Mouse (Mus musculus) layer of hippocampus, postnatal 25 days (tissue): ENCODE data around the gene Mettl7a3. TPM values are rescaled to one million over a fixed set of nuclear protein-coding genes. Genes with fewer than 3 reads are reported as not detected.
"Not testable (repeated sequence)": the region's sequence is repeated elsewhere in the genome, so short reads cannot be mapped to it uniquely, and the experiment has no call there.

Experiments
- DNase-seq, 2 experiments: peaks; one replicate each; pipeline ENCODE4 v3.0.0; 2022; ENCODE audit warnings: mixed read lengths in 2 of 2, low spot score in 1 of 2; ENCODE audit errors: extremely low spot score in 1 of 2
- total RNA-seq, 2 experiments: library from RNA; stranded (reverse); gene quantifications; 2 replicates each; pipeline ENCODE4 v1.2.3; 2021

The Mettl7a3 gene
- total RNA-seq, 2 experiments from 2014 or later: 0.23 to 0.32 TPM

DNA sequence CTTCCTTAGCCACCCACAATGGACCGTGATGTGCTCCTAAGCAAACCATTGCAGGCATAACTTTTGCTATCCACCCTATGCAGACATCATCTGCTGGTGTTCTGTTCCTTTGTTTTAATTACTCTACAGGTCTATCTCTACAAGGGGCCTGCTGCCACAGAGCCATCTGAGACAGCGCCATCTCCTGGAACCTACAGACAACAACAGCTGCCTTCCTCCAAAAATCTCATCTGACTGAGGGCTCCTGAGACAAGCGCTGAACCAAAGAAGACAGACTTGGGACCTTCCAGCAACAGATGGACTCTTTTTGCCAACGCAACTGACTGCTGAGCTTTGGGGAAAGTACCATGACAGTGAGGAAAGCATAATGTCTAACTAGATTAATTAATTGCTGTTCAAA, 6.6 kb upstream of the Mettl7a3 start:
- DNase-seq: not testable (repeated sequence)

DNA sequence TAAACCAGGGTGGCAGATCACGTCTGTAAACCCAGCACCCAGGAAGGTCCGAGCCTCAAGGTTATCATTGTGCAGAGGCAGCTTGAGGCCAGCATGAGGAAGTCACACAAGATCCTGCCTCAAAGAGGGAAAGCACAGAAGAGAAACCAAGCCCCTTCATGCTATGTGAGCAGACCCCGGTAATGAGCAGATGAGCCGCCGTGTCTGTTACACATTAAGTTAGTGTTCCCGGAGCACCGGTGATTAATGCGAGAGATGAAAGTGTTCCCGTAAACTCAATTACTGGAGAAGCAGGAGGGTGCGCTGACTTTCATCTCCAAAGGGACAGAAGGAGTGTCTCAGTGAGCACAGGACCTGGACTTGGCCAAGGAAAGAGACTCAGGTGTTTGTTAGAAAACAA, 5.4 kb upstream of the Mettl7a3 start:
- DNase-seq: not testable (repeated sequence)

DNA sequence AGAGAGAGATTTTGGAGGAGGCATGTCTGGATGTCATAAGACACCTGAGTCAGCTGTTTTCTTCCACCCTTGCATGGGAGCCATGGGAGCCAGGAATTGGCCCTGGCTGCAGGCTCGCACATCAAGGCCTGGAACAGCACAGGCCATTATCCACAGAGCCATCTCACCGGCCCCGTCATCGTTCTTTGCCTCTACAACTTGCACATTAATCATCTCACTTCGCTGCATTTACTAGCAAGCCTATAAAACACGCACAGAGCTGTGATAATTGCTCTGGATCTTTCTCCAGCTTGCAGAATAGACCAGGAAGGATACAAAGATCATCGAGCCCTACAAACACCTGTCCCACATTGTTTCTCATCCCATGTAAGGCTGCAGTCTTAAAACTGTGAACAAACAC, 4.0 kb upstream of the Mettl7a3 start:
- no peak for DNase-seq

- DNase-seq: not testable (repeated sequence)
These were observed 2.4 kb upstream of the Mettl7a3 start for GRCm38 (mm10) chr15:100332077-100332961.

GRCm38 (mm10) chr15:100337328-100337727, 2.6 kb downstream of the Mettl7a3 start:
- not testable (repeated sequence) for DNase-seq

DNA sequence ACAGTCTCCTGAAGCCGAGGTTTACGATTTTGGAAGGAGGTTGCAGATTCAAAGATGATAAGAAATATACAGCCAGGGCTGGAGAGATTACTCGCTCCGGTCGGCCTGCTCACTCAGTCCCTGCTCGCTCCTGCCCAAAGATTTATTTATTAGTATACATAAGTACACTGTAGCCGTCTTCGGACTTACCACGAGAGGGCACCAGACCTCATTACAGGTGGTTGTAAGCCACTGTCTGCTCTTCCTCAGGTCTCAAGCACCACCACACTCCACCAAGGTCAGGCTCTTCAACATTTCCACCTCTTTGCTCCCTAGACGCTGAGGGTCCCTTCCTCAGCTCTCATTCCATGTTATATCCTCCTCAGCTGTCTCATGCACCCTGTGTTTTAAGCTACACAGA, 3.1 kb downstream of the Mettl7a3 start:
- peak in 1 of 2 experiments; percentile 49 for DNase-seq

- not testable (repeated sequence) for DNase-seq
These were observed 6.7 kb downstream of the Mettl7a3 start for GRCm38 (mm10) chr15:100341314-100341980.

DNA sequence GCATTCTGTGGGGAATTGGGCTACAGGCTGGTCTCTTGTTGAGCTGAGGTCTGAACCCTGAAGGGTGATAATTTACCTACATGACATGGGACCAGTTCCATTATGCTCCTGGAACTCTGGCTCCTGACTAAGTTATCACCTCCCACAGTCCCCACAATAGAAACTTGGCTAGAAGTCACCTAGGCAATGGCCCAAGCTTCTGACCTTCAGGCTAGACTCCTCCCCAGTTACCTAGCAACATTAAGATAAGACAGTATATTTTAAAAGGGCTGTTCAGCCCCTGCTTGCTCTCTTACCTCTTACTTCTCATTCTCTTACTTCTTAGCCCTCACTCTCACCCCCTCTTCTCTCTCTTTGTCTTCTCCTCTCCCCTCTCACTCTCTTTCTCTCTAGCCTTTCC, 10.8 kb downstream of the Mettl7a3 start:
- no peak for DNase-seq

DNA sequence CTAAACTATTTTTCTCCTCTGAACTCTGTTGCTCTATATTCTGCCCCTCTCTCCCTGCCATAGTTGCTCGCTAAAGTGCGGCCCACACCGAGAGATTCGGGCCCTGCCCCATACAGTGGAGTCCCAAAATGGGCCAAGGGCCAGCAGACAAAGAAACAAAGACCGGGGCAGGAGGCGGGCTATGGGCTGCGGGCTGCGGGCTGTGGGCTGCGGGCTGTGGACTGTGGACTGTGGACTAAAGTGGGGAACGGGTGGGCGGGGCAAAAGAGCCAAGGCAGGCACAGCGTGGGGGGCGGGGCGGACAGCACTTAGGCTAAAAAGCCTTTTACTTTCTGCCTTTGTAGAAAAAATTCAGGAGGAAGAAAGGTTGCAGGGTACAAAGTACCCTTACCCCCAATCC, 12.0 kb downstream of the Mettl7a3 start:
- no peak for DNase-seq

- DNase-seq: no peak
These were observed 14.8 kb downstream of the Mettl7a3 start for GRCm38 (mm10) chr15:100349496-100349895.

- DNase-seq: no peak
These were observed 16.9 kb downstream of the Mettl7a3 start for GRCm38 (mm10) chr15:100351501-100352060.

GRCm38 (mm10) chr15:100352711-100353250, 18.1 kb downstream of the Mettl7a3 start, which contains the start of the genes Methig1 and Mettl7a2:
Gene Methig1 (plus strand): TSS chr15:100353149.
Gene Mettl7a2 (plus strand): TSS chr15:100353200.
- DNase-seq: no peak

GRCm38 (mm10) chr15:100353399-100353798, 18.7 kb downstream of the Mettl7a3 start:
- not testable (repeated sequence) for DNase-seq

GRCm38 (mm10) chr15:100355876-100356275, 21.1 kb downstream of the Mettl7a3 start:
- no peak for DNase-seq

DNA sequence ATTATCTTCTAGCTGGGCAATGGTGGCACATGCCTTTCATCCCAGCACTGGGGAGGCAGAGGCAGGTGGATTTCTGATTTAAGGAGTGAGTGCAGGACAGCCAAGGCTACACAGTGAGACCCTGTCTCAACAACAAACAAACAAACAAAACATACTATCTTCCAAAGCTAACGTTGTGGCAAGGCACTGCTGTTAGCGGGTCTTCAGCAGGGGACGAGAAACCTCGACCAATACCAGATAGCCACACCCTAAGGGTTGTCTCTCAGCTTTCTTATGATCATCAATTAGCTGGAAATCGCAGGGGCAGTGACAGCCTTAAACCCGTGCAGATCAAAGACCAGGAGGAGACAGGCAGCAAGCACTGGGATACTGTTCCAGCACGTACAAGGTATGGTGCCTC, 29.5 kb downstream of the Mettl7a3 start, which contains the start of gene Higd1c:
Higd1c (plus strand) TSS at position 301 of the 400 bp plus-strand sequence.
- no peak for DNase-seq

GRCm38 (mm10) chr15:100365967-100366366, 31.2 kb downstream of the Mettl7a3 start:
- not testable (repeated sequence) for DNase-seq

DNA sequence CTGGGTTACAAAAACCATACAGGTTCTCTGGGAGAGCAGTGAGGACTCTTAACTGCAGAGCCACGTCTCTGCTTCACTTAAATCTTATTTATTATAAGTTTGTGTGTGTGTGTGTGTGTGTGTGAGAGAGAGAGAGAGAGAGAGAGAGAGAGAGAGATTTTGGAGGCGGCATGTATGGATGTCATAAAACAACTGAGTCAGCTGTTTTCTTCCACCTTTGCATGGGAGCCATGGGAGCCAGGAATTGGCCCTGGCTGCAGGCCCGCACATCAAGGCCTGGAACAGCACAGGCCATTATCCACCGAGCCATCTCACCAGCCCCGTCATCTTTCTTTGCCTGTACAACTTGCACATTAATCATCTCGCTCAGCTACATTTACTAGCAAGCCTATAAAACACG, 32.4 kb downstream of the Mettl7a3 start:
- no peak for DNase-seq

DNA sequence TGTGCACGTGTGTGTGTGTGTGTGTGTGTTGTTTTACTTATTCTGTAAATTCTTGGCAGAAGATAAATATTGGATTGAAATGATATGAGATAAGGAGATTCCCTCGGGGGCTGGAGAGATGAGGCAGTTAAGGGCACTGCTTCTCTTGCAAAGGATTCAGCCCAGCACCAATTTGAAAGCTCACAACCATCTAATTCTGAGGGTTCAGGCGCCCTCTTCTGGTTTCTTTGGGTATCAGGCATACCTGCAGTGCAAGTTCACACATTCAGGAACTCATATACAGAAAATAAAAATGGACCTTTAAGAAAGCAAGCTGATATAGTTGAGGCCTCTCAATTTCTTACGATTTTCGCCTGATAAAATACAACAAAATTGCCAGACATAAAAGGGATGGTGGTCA, 40.3 kb downstream of the Mettl7a3 start:
- peak; percentile 27 to 74 for DNase-seq

- not testable (repeated sequence) for DNase-seq
These were observed 43.2 kb downstream of the Mettl7a3 start for GRCm38 (mm10) chr15:100377847-100378505.

- DNase-seq: no peak
These were observed 44.9 kb downstream of the Mettl7a3 start for GRCm38 (mm10) chr15:100379658-100380057.
